8 mouse cellular contexts compared by ENCODE assay signal in genomic region chr5:52254602-52255071, GRCm38 (mm10).
A peak's percentile ranks its signal among the peaks of the same experiment; 100 is the strongest.
DNase-seq lines count a peak whose midpoint lies in the region; ATAC-seq lines count a peak whose summit lies in the region.

No protein-coding gene starts in this region.

- H3K27me3 ChIP-seq in forebrain, embryonic 14.5 days (replicated peaks; ENCODE audit: control insufficient read depth, insufficient read depth, low read length), result no peaks in the 10 kb centered on the region
- no peaks in the 10 kb centered on the region for H3K27me3 ChIP-seq in forebrain, embryonic 15.5 days
- no peaks in the 10 kb centered on the region for H3K27me3 ChIP-seq in kidney, embryonic 14.5 days (ENCODE audit: control insufficient read depth, insufficient read depth, low read length)

- H3K27ac ChIP-seq in forebrain, embryonic 14.5 days (ENCODE audit: low read depth, low read length), result no peak overlapping the region
- no peak overlapping the region for H3K27ac ChIP-seq in forebrain, embryonic 15.5 days (replicated peaks)
- no peak overlapping the region for H3K27ac ChIP-seq in kidney, embryonic 14.5 days (ENCODE audit: low read depth, low read length)

- no peak overlapping the region for H3K9ac ChIP-seq in forebrain, embryonic 14.5 days (ENCODE audit: low read length)
- H3K9ac ChIP-seq in forebrain, embryonic 15.5 days (replicated peaks), result no peak overlapping the region
- no peak overlapping the region for H3K9ac ChIP-seq in kidney, embryonic 14.5 days (ENCODE audit: low read depth, low read length)

- no peaks in the 10 kb centered on the region for H3K4me1 ChIP-seq in forebrain, embryonic 14.5 days (ENCODE audit: control insufficient read depth, insufficient read depth, low read length)
- no peaks in the 10 kb centered on the region for H3K4me1 ChIP-seq in forebrain, embryonic 15.5 days
- H3K4me1 ChIP-seq in kidney, embryonic 14.5 days (ENCODE audit: control insufficient read depth, insufficient read depth, low read length), result no peaks in the 10 kb centered on the region

- H3K4me2 ChIP-seq in forebrain, embryonic 14.5 days (ENCODE audit: low read length), result no peak overlapping the region
- no peak overlapping the region for H3K4me2 ChIP-seq in forebrain, embryonic 15.5 days (replicated peaks)
- H3K4me2 ChIP-seq in kidney, embryonic 14.5 days (replicated peaks; ENCODE audit: low read depth, low read length), result peak overlapping the region; percentile 33

- peak; percentile 46 for DNase-seq in forebrain, embryonic 14.5 days (ENCODE audit: low spot score)
- peak; percentile 4 for DNase-seq in forelimb bud, embryonic 11.5 days (ENCODE audit: low read depth, low spot score)
- peak; percentile 14 for DNase-seq in ovary, postnatal 14 days (ENCODE audit: low spot score)
- no peak for DNase-seq in layer of hippocampus, adult 11-12 months (ENCODE audit: low spot score)
- no peak for DNase-seq in thymus, postnatal 36 days

- no peak overlapping the region for H3K4me3 ChIP-seq in forebrain, embryonic 14.5 days (ENCODE audit: low read depth, low read length)
- no peak overlapping the region for H3K4me3 ChIP-seq in forebrain, embryonic 15.5 days
- H3K4me3 ChIP-seq in kidney, embryonic 14.5 days (ENCODE audit: low read length), result no peak overlapping the region

- no peak for ATAC-seq in forebrain, embryonic 14.5 days
- ATAC-seq in forebrain, embryonic 15.5 days (replicated peaks), result no peak
- ATAC-seq in kidney, embryonic 14.5 days (ENCODE audit: low FRiP score, low TSS enrichment), result peak; percentile 78
- no peak for ATAC-seq in erythroblast, adult 5-6 weeks (replicated peaks; ENCODE audit: low FRiP score, poor library complexity, severe bottlenecking)

- WGBS in forebrain, embryonic 14.5 days, result 86% methylated on average over 14 of the region's 14 CpGs
- 73% methylated on average over 14 of the region's 14 CpGs for WGBS in forebrain, embryonic 15.5 days
- 35% methylated on average over 14 of the region's 14 CpGs for WGBS in kidney, embryonic 14.5 days

- H3K36me3 ChIP-seq in forebrain, embryonic 14.5 days (ENCODE audit: control insufficient read depth, insufficient read depth, low read length), result no peaks in the 10 kb centered on the region
- no peaks in the 10 kb centered on the region for H3K36me3 ChIP-seq in forebrain, embryonic 15.5 days
- no peaks in the 10 kb centered on the region for H3K36me3 ChIP-seq in kidney, embryonic 14.5 days (ENCODE audit: control insufficient read depth, insufficient read depth, low read length)

- no peaks in the 10 kb centered on the region for H3K9me3 ChIP-seq in forebrain, embryonic 14.5 days (replicated peaks; ENCODE audit: control insufficient read depth, low read length)
- H3K9me3 ChIP-seq in forebrain, embryonic 15.5 days, result no peaks in the 10 kb centered on the region
- no peaks in the 10 kb centered on the region for H3K9me3 ChIP-seq in kidney, embryonic 14.5 days (ENCODE audit: control insufficient read depth, low read length)

Comparison
In these comparisons a context has a peak if more than half of its experiments do, and no peak if none do; other contexts are left out.
1. DNase-seq: peak in forebrain, embryonic 14.5 days (single experiment), forelimb bud, embryonic 11.5 days (single experiment) and ovary, postnatal 14 days (single experiment); none in layer of hippocampus, adult 11-12 months (single experiment) and thymus, postnatal 36 days (0 of 2).